Mouse (Mus musculus) ovary, adult 2 months (tissue): ENCODE data around the gene Nkg7. TPM values are rescaled to one million over a fixed set of nuclear protein-coding genes. Genes with fewer than 3 reads are reported as not detected.

Experiments
- polyA plus RNA-seq: library from polyadenylated mRNA; depleted of rRNA; stranded (reverse); fragments of >200 nt; gene quantifications from 2 replicates; pipeline ENCODE4 v1.2.3, GENCODE M21; 2012; rRNA removed

Gene Nkg7
- 3.6 and 4.3 TPM in 2 replicates for polyA plus RNA-seq

GRCm38 (mm10) chr7:43436341-43437255, at the start of gene Nkg7:
Nkg7 (plus strand) TSS chr7:43437073.

GRCm38 (mm10) chr7:43408131-43408553, 28.7 kb upstream of the Nkg7 start, which contains the start of gene Siglecg:
Siglecg (plus strand) TSS chr7:43408204.

GRCm38 (mm10) chr7:43427406-43427805, 9.5 kb upstream of the Nkg7 start, which contains the start of gene Lim2:
Lim2 (plus strand) TSS chr7:43427670.

GRCm38 (mm10) chr7:43440482-43440881, 3.6 kb downstream of the Nkg7 start, which contains the start of gene Cldnd2:
Cldnd2 (plus strand) TSS chr7:43440782.

GRCm38 (mm10) chr7:43443917-43444293, 7.0 kb downstream of the Nkg7 start, which contains the start of the genes Etfb and Gm45233:
Etfb (plus strand) TSS chr7:43444083.
Gm45233 (plus strand) TSS chr7:43444128.

GRCm38 (mm10) chr7:43462851-43463250, 26.0 kb downstream of the Nkg7 start, which contains the start of gene Vsig10l:
Vsig10l (plus strand) TSS chr7:43463151.

Other genes starting within 250 kb of the Nkg7 start
- gene Zfp715, start 123.8 kb upstream of the Nkg7 start, polyA plus RNA-seq: 2.2 and 3.1 TPM in 2 replicates
- 0.32 and 0.59 TPM in 2 replicates for gene Siglecf, start 85.7 kb upstream of the Nkg7 start, polyA plus RNA-seq
- gene Siglecg, start 28.9 kb upstream of the Nkg7 start, polyA plus RNA-seq: 3.3 and 3.4 TPM in 2 replicates
- not detected in 2 replicates for gene Lim2, start 9.4 kb upstream of the Nkg7 start, polyA plus RNA-seq
- gene Cldnd2, start 3.7 kb downstream of the Nkg7 start, polyA plus RNA-seq: not detected in 2 replicates
- gene Etfb, start 7.0 kb downstream of the Nkg7 start, polyA plus RNA-seq: 66.7 and 91.3 TPM in 2 replicates
- 1.4 and 1.9 TPM in 2 replicates for gene Gm45233, start 7.1 kb downstream of the Nkg7 start, polyA plus RNA-seq
- 11.4 and 11.9 TPM in 2 replicates for gene Vsig10l, start 26.1 kb downstream of the Nkg7 start, polyA plus RNA-seq
- 4.7 and 5.2 TPM in 2 replicates for gene Iglon5, start 53.0 kb downstream of the Nkg7 start, polyA plus RNA-seq
- gene 4931406B18Rik, start 68.9 kb downstream of the Nkg7 start, polyA plus RNA-seq: not detected in 2 replicates
- 2.1 and 6.2 TPM in 2 replicates for gene Cd33, start 107.4 kb downstream of the Nkg7 start, polyA plus RNA-seq
- gene Zfp658, start 125.2 kb downstream of the Nkg7 start, polyA plus RNA-seq: 1.5 and 1.6 TPM in 2 replicates
- 2.7 and 3.1 TPM in 2 replicates for gene Zfp719, start 142.5 kb downstream of the Nkg7 start, polyA plus RNA-seq
- gene Zfp819, start 170.1 kb downstream of the Nkg7 start, polyA plus RNA-seq: 0.38 TPM in 1 of 2 replicates, not detected in the other
- gene Ceacam18, start 197.6 kb downstream of the Nkg7 start, polyA plus RNA-seq: not detected in 2 replicates
- gene Siglece, start 223.1 kb downstream of the Nkg7 start, polyA plus RNA-seq: 2.9 and 3.8 TPM in 2 replicates
- 32.2 and 40.1 TPM in 2 replicates for gene Ctu1, start 234.9 kb downstream of the Nkg7 start, polyA plus RNA-seq